Mouse (Mus musculus) frontal cortex, postnatal 10 days (tissue): Measurements from ENCODE around the gene Mettl16.

ENCODE experiments used
- DNase-seq, 2 experiments: peaks; one replicate each; pipeline ENCODE4 v3.0.0; 2022; ENCODE audit warnings: low spot score in 2 of 2, mixed read lengths in 1 of 2

The Mettl16 gene

DNA sequence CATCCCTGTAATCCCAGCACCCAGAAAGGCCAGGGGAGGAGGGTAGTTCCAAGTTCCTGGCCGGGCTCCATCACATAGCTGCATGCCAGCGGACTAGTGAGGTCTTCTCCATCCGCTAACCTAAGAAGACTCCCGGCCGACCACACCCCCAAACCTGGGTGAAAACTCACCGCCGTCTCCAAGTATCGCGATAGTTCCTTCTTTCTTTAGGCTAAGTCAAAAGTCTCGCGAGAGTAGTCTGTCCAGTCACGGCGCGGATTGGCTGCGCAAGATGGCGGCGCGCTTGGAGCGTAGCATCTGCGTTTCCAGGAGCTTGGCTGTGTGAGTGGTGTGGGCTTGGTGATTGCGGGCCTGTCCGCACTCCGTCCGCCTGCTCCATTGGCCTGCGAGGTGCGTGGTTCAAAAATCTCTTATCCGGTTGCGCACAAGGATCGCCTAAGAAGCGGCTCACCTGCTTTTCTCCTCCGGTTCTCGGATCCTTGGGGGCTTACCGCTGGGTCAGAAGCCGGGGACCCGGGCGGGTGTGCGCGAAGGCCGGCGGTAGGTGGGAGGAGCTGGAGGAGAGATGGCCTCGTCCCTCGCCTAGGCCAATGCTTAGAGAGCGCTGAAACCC is at the start of gene Mettl16:
TSS of gene Mettl16 (plus strand) at position 236 of the 613 bp plus-strand sequence.
- peak; percentile 91 to 93 for DNase-seq

DNA sequence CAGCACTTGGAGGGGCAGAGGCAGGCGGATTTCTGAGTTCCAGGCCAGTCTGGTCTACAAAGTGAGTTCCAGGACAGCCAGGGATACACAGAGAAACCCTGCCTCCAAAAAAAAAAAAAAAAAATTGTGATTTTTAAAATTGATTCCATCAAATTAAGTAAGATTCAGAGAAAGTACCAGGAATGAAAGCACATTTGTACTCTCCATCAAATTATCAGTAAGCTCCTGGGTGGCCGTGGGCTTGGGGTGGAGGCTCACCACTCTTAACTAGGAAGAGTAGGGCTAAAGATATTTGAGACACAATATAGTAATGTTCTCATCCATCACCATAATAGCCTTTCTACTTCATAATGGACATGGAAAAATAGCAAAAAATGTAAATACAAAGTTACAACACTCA is 49.5 kb upstream of the Mettl16 start:
- DNase-seq, result no peak

GRCm38 (mm10) chr11:74721971-74722370 is 48.7 kb upstream of the Mettl16 start:
- DNase-seq, result no peak

DNA sequence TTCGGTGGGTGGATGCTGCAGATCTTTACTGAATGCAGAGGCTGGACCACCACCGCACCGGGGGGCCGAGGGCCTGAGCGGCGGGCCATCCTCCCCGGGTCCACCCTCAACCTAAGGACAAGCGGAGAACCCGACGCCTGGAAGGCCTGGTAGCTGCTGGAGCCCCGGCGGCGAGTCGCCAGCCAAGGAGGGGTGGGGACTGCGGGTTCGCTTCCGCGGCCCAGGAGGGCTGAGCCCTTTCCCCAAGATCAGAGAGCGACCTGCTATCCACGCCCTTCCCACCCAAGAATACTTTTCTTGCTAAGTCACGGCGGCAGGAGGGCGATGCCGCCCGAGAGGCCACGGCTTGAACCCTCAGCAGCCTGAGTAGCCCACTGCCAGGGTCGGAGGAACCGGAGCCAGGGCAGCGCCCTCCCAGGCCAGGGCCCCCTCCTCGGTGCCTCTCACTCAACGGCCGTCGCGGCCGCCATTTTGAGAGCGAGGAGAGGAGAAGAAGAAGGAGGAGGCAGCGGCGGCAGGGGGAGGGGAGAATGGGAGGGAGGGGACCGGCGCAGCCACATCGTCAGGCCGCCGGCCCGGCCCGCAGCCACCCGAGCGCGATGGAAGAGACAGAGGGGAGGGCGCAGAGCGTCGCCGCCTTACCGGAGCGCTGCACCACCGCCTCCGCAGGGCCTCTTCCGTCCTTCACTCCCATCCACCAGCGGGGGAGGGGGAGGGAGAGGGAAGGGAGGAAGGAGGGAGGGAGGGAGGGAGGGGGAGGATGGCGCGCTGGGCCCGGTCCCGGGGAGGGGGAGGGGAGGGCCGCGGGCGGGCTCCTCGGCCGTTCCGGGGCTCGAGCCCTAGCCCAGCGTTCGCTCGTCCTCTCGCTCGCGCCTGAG is 47.0 kb upstream of the Mettl16 start:
- DNase-seq, result peak; percentile 74 to 84

GRCm38 (mm10) chr11:74724235-74724791 is 46.3 kb upstream of the Mettl16 start, which contains the start of gene Pafah1b1:
TSS of gene Pafah1b1 (minus strand) at chr11:74724670.
- DNase-seq, result peak; percentile 92 to 95

DNA sequence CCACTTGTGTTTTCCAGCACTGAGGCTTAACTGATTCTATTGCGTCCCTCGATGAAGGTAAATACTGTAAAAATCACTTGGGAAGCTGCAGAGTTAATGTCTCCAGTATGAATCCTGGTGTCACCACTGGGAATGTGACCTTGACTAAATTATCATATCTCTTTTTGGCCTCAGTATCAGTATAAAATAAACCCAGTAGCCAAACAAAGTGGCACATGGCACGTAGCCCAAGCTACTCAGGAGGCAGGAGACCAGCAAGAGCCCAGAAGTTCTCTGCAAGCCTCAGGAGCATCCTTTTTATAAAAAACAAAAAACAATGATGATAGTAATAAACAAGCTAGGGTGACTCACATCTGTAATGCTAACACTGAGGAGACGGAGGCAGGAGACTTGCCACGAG is 45.4 kb upstream of the Mettl16 start:
- peak in 1 of 2 experiments; percentile 13 for DNase-seq

GRCm38 (mm10) chr11:74734917-74735316 is 35.7 kb upstream of the Mettl16 start:
- DNase-seq, result peak; percentile 15 to 28

DNA sequence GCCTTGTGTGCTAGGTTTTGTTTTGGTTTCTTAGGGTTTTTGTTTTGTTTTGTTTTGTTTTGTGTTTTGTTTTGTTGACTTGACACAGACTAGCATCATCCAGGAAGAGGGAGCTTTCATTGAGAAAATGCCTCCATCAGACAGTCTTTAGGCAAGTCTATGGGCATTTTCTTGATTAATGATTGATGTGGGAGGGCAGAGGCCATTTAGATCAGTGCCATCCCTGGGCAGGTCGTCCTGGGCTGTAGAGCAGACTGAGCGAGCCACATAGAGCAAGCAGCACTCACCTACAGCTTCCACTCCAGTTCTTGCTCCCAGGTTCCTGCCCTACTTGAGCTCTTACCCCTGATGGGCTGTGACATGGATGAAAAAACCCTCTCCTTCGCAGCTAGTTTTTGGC is 32.8 kb upstream of the Mettl16 start:
- DNase-seq, result no peak

GRCm38 (mm10) chr11:74748022-74748421 is 22.6 kb upstream of the Mettl16 start:
- DNase-seq, result no peak

DNA sequence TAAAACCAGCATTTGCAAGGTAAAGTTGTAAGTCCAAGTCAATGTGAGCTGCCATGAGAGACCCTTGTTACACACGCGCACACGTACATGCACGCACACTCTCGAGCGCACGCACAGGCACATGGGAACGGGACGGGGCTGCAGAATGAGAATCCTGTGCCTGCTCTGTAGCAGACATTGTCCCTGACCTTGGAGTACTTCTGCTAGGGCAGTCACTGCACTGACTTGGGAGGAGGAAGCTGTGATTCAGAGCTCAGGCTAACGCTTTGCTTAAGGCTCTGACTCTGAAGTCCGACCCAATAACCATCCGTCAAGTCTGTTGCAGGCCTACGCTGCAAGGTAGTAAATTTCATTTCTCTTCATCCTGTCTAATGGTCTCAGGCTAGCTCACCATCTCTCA is 21.4 kb upstream of the Mettl16 start:
- no peak for DNase-seq

GRCm38 (mm10) chr11:74750662-74751351 is 19.8 kb upstream of the Mettl16 start:
- DNase-seq, result no peak

GRCm38 (mm10) chr11:74751352-74752066 is 19.1 kb upstream of the Mettl16 start:
- DNase-seq, result no peak

DNA sequence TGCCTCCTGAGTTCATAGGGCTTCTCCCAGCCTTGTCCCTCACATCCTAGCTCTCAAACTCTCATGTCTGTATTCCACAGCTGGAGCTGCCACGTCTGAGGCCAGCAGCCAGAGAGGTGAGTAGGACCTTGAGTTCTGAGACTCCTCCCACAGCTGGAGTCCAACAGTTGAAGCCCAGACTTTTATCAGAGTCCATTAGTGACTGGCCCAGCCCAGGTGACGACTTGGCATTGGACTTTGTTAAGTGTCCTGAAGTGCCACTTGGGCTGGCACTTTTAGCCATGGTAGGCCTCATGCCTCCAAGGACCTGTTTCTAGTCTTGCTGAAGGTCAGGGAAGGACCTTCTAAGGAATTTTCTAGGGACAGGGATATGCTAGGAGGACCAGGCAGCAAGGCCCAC is 14.0 kb upstream of the Mettl16 start:
- DNase-seq, result no peak

- DNase-seq, result no peak
Observed at GRCm38 (mm10) chr11:74761011-74761705, 9.5 kb upstream of the Mettl16 start.

GRCm38 (mm10) chr11:74763960-74764625 is 6.5 kb upstream of the Mettl16 start:
- no peak for DNase-seq

DNA sequence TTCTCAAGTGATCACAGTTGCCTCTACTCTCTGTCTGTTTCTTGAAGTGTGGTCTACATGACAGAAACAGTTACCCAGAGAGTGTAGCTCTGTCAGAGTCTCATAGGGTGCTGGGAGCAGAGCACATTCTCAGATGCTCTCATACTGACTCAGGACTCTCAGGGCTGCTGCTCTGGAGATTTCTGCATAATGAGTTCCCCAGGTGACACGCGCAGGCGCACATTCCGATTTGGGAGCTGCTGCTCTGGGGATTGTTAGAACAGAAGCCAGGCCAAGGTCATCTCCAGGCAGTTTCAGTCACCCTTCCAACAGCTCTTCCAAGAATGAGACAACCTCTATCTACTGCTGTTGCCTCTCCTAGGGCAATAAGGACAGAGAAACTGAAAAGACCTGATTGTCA is 3.2 kb upstream of the Mettl16 start:
- no peak for DNase-seq

DNA sequence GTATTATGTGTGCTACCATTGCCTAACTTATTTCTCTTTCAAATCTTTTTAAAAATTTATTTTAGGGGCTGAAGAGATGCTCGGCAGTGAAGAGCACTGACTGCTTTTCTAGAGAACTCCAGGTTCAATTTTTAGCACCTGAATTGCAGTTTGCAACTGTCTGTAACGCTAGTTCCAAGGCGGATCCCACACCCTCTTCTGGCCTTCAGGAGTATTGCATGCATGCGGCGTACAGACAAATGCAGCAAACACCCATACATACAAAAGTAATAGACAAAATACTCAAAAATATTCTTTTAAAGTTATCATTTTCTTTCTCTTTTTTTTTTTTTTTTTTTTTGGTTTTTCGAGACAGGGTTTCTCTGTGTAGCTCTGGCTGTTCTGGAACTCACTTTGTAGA is 2.6 kb upstream of the Mettl16 start:
- no peak for DNase-seq

- DNase-seq, result no peak
Observed at GRCm38 (mm10) chr11:74770037-74770436, 593 bp upstream of the Mettl16 start.

DNA sequence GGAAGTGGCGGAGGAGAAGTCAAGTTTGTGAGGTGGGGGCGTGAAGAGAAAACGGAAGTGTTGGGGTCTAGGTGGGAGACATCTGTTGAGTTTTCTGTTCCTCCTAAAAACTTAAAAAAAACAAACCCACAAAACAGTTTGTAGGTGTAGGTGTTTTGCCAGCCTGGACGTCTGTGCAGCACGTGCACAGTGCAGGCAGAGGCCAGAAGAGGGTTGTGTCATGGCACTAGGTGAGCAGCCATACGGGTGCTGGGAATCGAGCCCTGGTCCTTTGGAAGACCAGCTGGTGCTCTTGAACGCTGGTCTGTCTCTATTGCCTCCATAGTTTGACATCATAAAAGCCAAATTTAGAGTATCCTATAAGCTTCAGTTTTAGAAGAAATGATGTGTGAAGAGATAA is 604 bp downstream of the Mettl16 start:
- no peak for DNase-seq

DNA sequence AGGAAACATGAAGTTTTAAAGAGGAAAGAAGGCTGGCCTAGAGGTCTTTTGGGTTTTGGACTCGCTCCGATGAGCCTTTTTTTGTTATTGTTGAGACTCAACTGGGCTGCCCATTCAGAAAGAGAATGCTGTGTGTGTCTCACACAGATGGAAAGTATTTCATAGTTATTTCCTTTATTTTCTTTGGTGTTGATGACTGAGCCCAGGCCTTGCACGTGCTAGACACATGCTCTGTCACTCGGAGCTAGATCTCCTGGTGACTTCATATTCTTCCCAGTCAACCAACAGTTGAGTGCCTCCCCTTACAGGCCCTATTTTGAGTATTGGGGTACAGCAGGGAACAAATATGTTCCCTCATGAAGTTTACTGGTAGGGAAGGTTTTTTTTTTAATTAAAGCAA is 1.0 kb downstream of the Mettl16 start:
- no peak for DNase-seq
